Comparison of ENCODE assay signal across 23 mouse cellular contexts in genomic region chr5:5285876-5286275, GRCm38 (mm10).
DNase-seq lines count a peak whose midpoint lies in the region; ATAC-seq and TF ChIP-seq lines count a peak whose summit lies in the region.
"Had no signal": no experiment of that assay in that cellular context is flagged by ENCODE, and none has a peak within 500 bp of the region (broad histone marks: within the 10 kb centered on the region; RNA-seq: fewer than 3 reads in every experiment).

No protein-coding gene starts in this region.

- no peak for ATAC-seq in kidney, embryonic 16.5 days (ENCODE audit: low FRiP score, low TSS enrichment)
- ATAC-seq: forebrain, postnatal 0 days had no signal

- no peak overlapping the region for H3K4me3 ChIP-seq in kidney, adult 2 months (ENCODE audit: insufficient read depth, low read depth, low read length)
- no peak overlapping the region for H3K4me3 ChIP-seq in kidney, embryonic 16.5 days (ENCODE audit: low read length)
- H3K4me3 ChIP-seq: embryonic facial prominence, embryonic 15.5 days; heart, embryonic 12.5 days; hindbrain, embryonic 12.5 days; kidney, embryonic 15.5 days; liver, embryonic 15.5 days had no signal

- H3K4me1 ChIP-seq in kidney, adult 2 months (ENCODE audit: control insufficient read depth, insufficient read depth, low read length), result peaks cover 2% of the 10 kb centered on the region; the same call in 1 of the 2 replicates
- no peaks in the 10 kb centered on the region for H3K4me1 ChIP-seq in kidney, embryonic 16.5 days (ENCODE audit: insufficient read depth, low read length)
- H3K4me1 ChIP-seq: embryonic facial prominence, embryonic 15.5 days; hindbrain, embryonic 12.5 days; kidney, embryonic 15.5 days had no signal

- 44% methylated on average over 3 of the region's 3 CpGs for whole genome bisulfite sequencing in kidney, adult 2 months
- WGBS in kidney, embryonic 16.5 days, result 74% methylated on average over 3 of the region's 3 CpGs

- no peaks in the 10 kb centered on the region for H3K9me3 ChIP-seq in kidney, embryonic 16.5 days (ENCODE audit: low read length)
- H3K9me3 ChIP-seq: embryonic facial prominence, embryonic 15.5 days; heart, embryonic 12.5 days; hindbrain, embryonic 12.5 days; kidney, embryonic 15.5 days; liver, embryonic 15.5 days had no signal

- no peak overlapping the region for H3K4me2 ChIP-seq in kidney, embryonic 16.5 days (replicated peaks; ENCODE audit: low read depth, low read length)
- H3K4me2 ChIP-seq: embryonic facial prominence, embryonic 15.5 days; heart, embryonic 12.5 days; hindbrain, embryonic 12.5 days; kidney, embryonic 15.5 days; liver, embryonic 15.5 days; midbrain, embryonic 11.5 days had no signal

- DNase-seq in kidney, adult 2 months, result peak; percentile 31
- DNase-seq in kidney, adult 18-20 months, result no peak
- DNase-seq in 416B (ENCODE audit: low read depth), result peak; percentile 84
- DNase-seq in adipocyte (ENCODE audit: low spot score), result peak; percentile 44
- peak; percentile 3 to 35 for DNase-seq in natural killer cell, adult 2 months (ENCODE audit: low spot score in 2 of 2)
- no peak for DNase-seq in gastrocnemius, adult 18-20 months (ENCODE audit: low spot score)
- DNase-seq in gastrocnemius, postnatal 4 days (ENCODE audit: low spot score in 2 of 2), result no peak
- DNase-seq: adrenal gland, adult 8-10 months; cerebellum, adult 11-12 months; cerebellum, postnatal 14 days; embryo, embryonic 11 days; forebrain, postnatal 0 days; heart, postnatal 14 days; lung, postnatal 4 days; right cerebral cortex, postnatal 14 days; thymus, adult 18-20 months had no signal

- H3K27me3 ChIP-seq in kidney, adult 2 months (replicated peaks; ENCODE audit: control insufficient read depth, insufficient read depth, low read length), result no peaks in the 10 kb centered on the region
- H3K27me3 ChIP-seq in kidney, embryonic 16.5 days (ENCODE audit: insufficient read depth, low read length), result no peaks in the 10 kb centered on the region
- H3K27me3 ChIP-seq: embryonic facial prominence, embryonic 15.5 days; heart, embryonic 12.5 days; hindbrain, embryonic 12.5 days; kidney, embryonic 15.5 days; liver, embryonic 15.5 days had no signal

- TF ChIP-seq CTCF in kidney, adult 2 months (conservative IDR thresholded peaks at IDR 0.05; ENCODE audit: insufficient read depth, insufficient read length, low read depth, low read length), result no peak

- H3K36me3 ChIP-seq in kidney, adult 2 months (ENCODE audit: control insufficient read depth, insufficient read depth, low read length), result no peaks in the 10 kb centered on the region
- no peaks in the 10 kb centered on the region for H3K36me3 ChIP-seq in kidney, embryonic 16.5 days (ENCODE audit: insufficient read depth, low read length)
- H3K36me3 ChIP-seq: embryonic facial prominence, embryonic 15.5 days; heart, embryonic 12.5 days; hindbrain, embryonic 12.5 days; kidney, embryonic 15.5 days; liver, embryonic 15.5 days had no signal

- H3K27ac ChIP-seq in kidney, adult 2 months (ENCODE audit: insufficient read depth, low read depth, low read length), result no peak overlapping the region
- no peak overlapping the region for H3K27ac ChIP-seq in kidney, embryonic 16.5 days (ENCODE audit: low read length)
- H3K27ac ChIP-seq: embryonic facial prominence, embryonic 15.5 days; hindbrain, embryonic 12.5 days; kidney, embryonic 15.5 days; liver, embryonic 15.5 days had no signal

- no peak overlapping the region for H3K9ac ChIP-seq in kidney, embryonic 16.5 days (replicated peaks; ENCODE audit: low read length)
- H3K9ac ChIP-seq: embryonic facial prominence, embryonic 15.5 days; forebrain, postnatal 0 days; heart, embryonic 12.5 days; hindbrain, embryonic 12.5 days; kidney, embryonic 15.5 days; liver, embryonic 15.5 days had no signal

- TF ChIP-seq POLR2A in kidney, adult 2 months (IDR thresholded peaks at IDR 0.05; ENCODE audit: low read depth, low read length), result no peak

Comparison
In these comparisons a context has a peak if more than half of its experiments do, and no peak if none do; other contexts are left out.
1. DNase-seq: peak in kidney, adult 2 months (single experiment), 416B (single experiment), adipocyte (single experiment) and natural killer cell, adult 2 months (2 of 2); none in kidney, adult 18-20 months (single experiment), gastrocnemius, adult 18-20 months (single experiment) and gastrocnemius, postnatal 4 days (0 of 2).